Mouse (Mus musculus) forebrain, embryonic 11.5 days (tissue): ENCODE results near the gene Gm4907. TPM values are rescaled to one million over a fixed set of nuclear protein-coding genes. Genes with fewer than 3 reads are reported as not detected.
"Not testable (repeated sequence)": the region's sequence is repeated elsewhere in the genome, so short reads cannot be mapped to it uniquely, and the experiment has no call there.

ENCODE experiments used
- ATAC-seq: fragments of 200-750 bp; cut with Nextera tagmentation; replicated peaks from 2 replicates; pipeline ENCODE4 v1.8.0; 2017; ENCODE audit warnings: moderate TSS enrichment; ENCODE audit not compliant: low FRiP score
- DNase-seq: peaks from one replicate; pipeline ENCODE4 v3.0.0-alpha.2; 2017; ENCODE audit warnings: low spot score
- H3K27ac ChIP-seq: fragments of 300-500 bp; sonication (generic); 2 replicates; pipeline ENCODE4 v1.5.1; 2014; ENCODE audit warnings: low read depth, low read length
- H3K27me3 ChIP-seq: fragments of 300-500 bp; sonication (generic); 2 replicates; pipeline ENCODE4 v1.6.1; 2014; ENCODE audit warnings: mild to moderate bottlenecking, low read length, mixed read lengths; ENCODE audit not compliant: control insufficient read depth, insufficient read depth
- H3K36me3 ChIP-seq: fragments of 300-500 bp; sonication (generic); 2 replicates; pipeline ENCODE4 v1.6.1; 2014; ENCODE audit warnings: mild to moderate bottlenecking, low read length, moderate library complexity, mixed read lengths; ENCODE audit not compliant: control insufficient read depth, insufficient read depth
- H3K4me1 ChIP-seq: fragments of 300-500 bp; sonication (generic); replicated peaks from 2 replicates; pipeline ENCODE4 v1.6.1; 2014; ENCODE audit warnings: low read length, mixed read lengths; ENCODE audit not compliant: control insufficient read depth, insufficient read depth
- H3K4me2 ChIP-seq: fragments of 300-500 bp; sonication (generic); 2 replicates; pipeline ENCODE4 v1.6.1; 2014; ENCODE audit warnings: low read depth, mild to moderate bottlenecking, low read length, moderate library complexity, mixed read lengths; ENCODE audit not compliant: severe bottlenecking
- H3K4me3 ChIP-seq: fragments of 300-500 bp; sonication (generic); 2 replicates; pipeline ENCODE4 v1.5.1; 2014; ENCODE audit warnings: low read depth, low read length
- H3K9ac ChIP-seq: fragments of 300-500 bp; sonication (generic); 2 replicates; pipeline ENCODE4 v1.6.1; 2014; ENCODE audit warnings: low read length
- H3K9me3 ChIP-seq: fragments of 300-500 bp; sonication (generic); 2 replicates; pipeline ENCODE4 v1.6.1; 2016; ENCODE audit warnings: low read length, mixed read lengths; ENCODE audit not compliant: control insufficient read depth
- WGBS: fragments of 180-500 bp; shearing (Covaris S2); extraction: QIAGEN DNeasy Blood & Tissue Kit; methylation state at CpG from one replicate; pipeline ENCODE4 v1.1.7; 2014; 5-methylcytosine and 5-hydroxymethylcytosine counted together
- polyA plus RNA-seq: library from polyadenylated mRNA; unstranded; fragments of >200 nt; fragmentation: Nextera tagmentation; extraction: Ambion mirVana; gene quantifications from 2 replicates; pipeline ENCODE4 v1.2.1, GENCODE M21; 2014

Gene Gm4907
- not detected in 2 replicates for polyA plus RNA-seq

DNA sequence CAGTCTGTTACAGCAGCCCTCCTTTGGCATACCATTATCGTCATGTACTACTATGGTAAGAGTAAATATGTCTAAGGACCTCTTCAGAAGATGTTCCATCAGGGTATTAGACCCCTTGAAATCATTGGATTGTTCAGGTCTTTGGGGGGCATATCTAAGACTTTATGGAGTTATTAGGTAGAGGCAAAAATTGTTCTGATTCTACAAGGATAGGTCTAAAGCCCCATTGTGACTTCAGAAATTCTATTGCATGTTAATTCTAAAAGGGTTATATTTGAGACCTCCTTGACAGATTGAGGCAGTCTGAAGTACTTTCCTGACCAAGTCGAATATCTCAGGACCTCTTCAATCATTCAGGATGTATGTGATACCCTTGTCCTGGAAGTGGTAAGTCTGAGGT, at the start of gene Gm4907:
TSS of gene Gm4907 (plus strand) at position 301 of the 400 bp plus-strand sequence.
- ATAC-seq, H3K36me3 ChIP-seq, H3K4me1 ChIP-seq, H3K27me3 ChIP-seq, H3K9ac ChIP-seq, DNase-seq, H3K27ac ChIP-seq, H3K4me2 ChIP-seq, H3K4me3 ChIP-seq, H3K9me3 ChIP-seq: not testable (repeated sequence)
- WGBS, result 78% methylated on average over 2 of the region's 2 CpGs

DNA sequence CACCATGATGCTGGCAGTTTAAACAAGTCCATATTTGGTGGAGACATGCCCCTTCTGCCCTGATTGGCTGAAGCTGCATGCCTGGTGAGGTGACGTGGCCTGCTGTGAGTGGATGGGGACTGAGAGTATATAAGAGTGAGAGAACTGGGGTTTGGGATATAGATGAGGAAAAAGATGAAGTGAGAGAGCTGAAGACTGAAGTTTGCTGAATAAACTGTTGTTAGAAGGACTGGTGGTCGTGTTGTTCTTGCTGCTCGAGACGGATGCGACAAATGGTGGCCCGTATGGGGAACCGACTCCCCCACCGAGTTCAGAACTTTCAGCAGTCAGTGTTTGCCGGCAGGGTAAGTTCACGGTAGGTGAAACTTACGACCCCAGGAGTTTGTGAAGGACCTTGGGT, 48.6 kb upstream of the Gm4907 start:
- 90% methylated on average over 11 of the region's 11 CpGs for WGBS
- H3K4me1 ChIP-seq, H3K9ac ChIP-seq, H3K4me3 ChIP-seq, H3K27ac ChIP-seq, H3K36me3 ChIP-seq, ATAC-seq, H3K27me3 ChIP-seq, H3K9me3 ChIP-seq, DNase-seq, H3K4me2 ChIP-seq: not testable (repeated sequence)

DNA sequence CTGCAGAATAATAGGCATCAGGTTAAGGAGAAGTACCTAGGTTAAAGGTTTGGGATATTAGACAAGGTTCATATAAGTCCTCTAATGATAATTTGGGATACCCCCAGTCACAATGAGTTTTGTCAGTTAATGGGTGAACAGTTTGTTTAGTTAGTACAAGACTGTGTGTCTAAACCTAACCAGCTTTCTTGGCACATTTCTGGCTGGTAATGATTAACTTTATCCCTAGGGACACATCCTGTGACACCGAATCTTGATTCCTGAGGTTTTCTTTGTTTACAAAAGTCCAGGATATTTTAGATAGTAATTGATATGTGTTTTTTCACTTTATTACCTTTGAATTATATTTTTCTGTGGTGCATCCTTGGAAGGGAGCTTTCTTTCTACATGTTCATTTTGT, 41.4 kb upstream of the Gm4907 start:
- Histone ChIP-seq H3K4me3 (no peak overlapping the region), H3K9me3 (no peaks in the 10 kb centered on the region), H3K9ac (no peak overlapping the region), H3K36me3 (no peaks in the 10 kb centered on the region), H3K4me2 (no peak overlapping the region), H3K27ac (no peak overlapping the region), H3K4me1 (no peaks in the 10 kb centered on the region), H3K27me3 (no peaks in the 10 kb centered on the region)
- 95% methylated on average over 1 of the region's 1 CpGs for WGBS
- ATAC-seq, result no peak
- no peak for DNase-seq

- H3K4me1 ChIP-seq, result no peaks in the 10 kb centered on the region
- DNase-seq, result no peak
- H3K36me3 ChIP-seq, result no peaks in the 10 kb centered on the region
- H3K9ac ChIP-seq, result no peak overlapping the region
- WGBS, result 46% methylated on average over 2 of the region's 2 CpGs
- H3K4me3 ChIP-seq, result no peak overlapping the region
- H3K4me2 ChIP-seq, result no peak overlapping the region
- ATAC-seq, result no peak
- no peaks in the 10 kb centered on the region for H3K27me3 ChIP-seq
- H3K9me3 ChIP-seq, result no peaks in the 10 kb centered on the region
- H3K27ac ChIP-seq, result no peak overlapping the region
These were observed 71.8 kb downstream of the Gm4907 start for GRCm38 (mm10) chrX:23954161-23954560.

Other genes with a start within 250 kb of the Gm4907 start
- gene Wdr44, start 189.5 kb upstream of the Gm4907 start, polyA plus RNA-seq, result 7.3 and 8.4 TPM in 2 replicates
- not detected in 2 replicates for gene Gm4985, start 76.4 kb downstream of the Gm4907 start, polyA plus RNA-seq